Mouse (Mus musculus) heart, embryonic 14.5 days (tissue): ENCODE measurements around the gene C9. TPM values are rescaled to one million over a fixed set of nuclear protein-coding genes. Genes with fewer than 3 reads are reported as not detected.

ENCODE experiments used
- ATAC-seq: fragments of 200-750 bp; cut with Nextera tagmentation; 2 replicates; pipeline ENCODE4 v1.8.0; 2017; ENCODE audit warnings: low read depth, moderate TSS enrichment; ENCODE audit not compliant: insufficient number of reproducible peaks, insufficient read depth, low FRiP score
- H3K27ac ChIP-seq, 2 experiments: fragments of 200-500 bp in 1 of 2; fragments of 300-500 bp in 1 of 2; sonication (generic) in 1 of 2; replicated peaks in 1 of 2; 2 replicates each; pipeline ENCODE4 v1.5.1; 2012 to 2014; ENCODE audit warnings: low read depth in 2 of 2, low read length in 2 of 2, control low read depth in 1 of 2, mild to moderate bottlenecking in 1 of 2, mixed read lengths in 1 of 2; ENCODE audit not compliant: control insufficient read depth in 1 of 2, insufficient read depth in 1 of 2
- H3K27me3 ChIP-seq: fragments of 300-500 bp; sonication (generic); 2 replicates; pipeline ENCODE4 v1.6.1; 2014; ENCODE audit warnings: mild to moderate bottlenecking, low read length, control low read depth; ENCODE audit not compliant: control insufficient read depth, insufficient read depth
- H3K36me3 ChIP-seq: fragments of 300-500 bp; sonication (generic); 2 replicates; pipeline ENCODE4 v1.6.1; 2014; ENCODE audit warnings: mild to moderate bottlenecking, control low read depth, low read length, mixed read lengths; ENCODE audit not compliant: control insufficient read depth, insufficient read depth
- H3K4me1 ChIP-seq, 2 experiments: fragments of 200-500 bp in 1 of 2; fragments of 300-500 bp in 1 of 2; sonication (generic) in 1 of 2; 2 replicates each; pipeline ENCODE4 v1.6.1; 2012 to 2014; ENCODE audit warnings: low read length in 2 of 2, control low read depth in 1 of 2, mixed read lengths in 1 of 2; ENCODE audit not compliant: control insufficient read depth in 2 of 2, insufficient read depth in 2 of 2
- H3K4me2 ChIP-seq: fragments of 300-500 bp; sonication (generic); 2 replicates; pipeline ENCODE4 v1.6.1; 2014; ENCODE audit warnings: mild to moderate bottlenecking, low read length
- H3K4me3 ChIP-seq, 2 experiments: fragments of 200-500 bp in 1 of 2; fragments of 300-500 bp in 1 of 2; sonication (generic) in 1 of 2; 2 replicates each; pipeline ENCODE4 v1.5.1; 2012 to 2014; ENCODE audit warnings: low read length in 2 of 2, mild to moderate bottlenecking in 2 of 2, control low read depth in 1 of 2, low read depth in 1 of 2, moderate library complexity in 1 of 2; ENCODE audit not compliant: control insufficient read depth in 1 of 2, insufficient read depth in 1 of 2
- H3K9ac ChIP-seq: fragments of 300-500 bp; sonication (generic); 2 replicates; pipeline ENCODE4 v1.6.1; 2014; ENCODE audit warnings: mild to moderate bottlenecking, low read length
- H3K9me3 ChIP-seq: fragments of 300-500 bp; sonication (generic); 2 replicates; pipeline ENCODE4 v1.6.1; 2016; ENCODE audit warnings: low read length, control low read depth; ENCODE audit not compliant: control insufficient read depth
- WGBS: fragments of 180-500 bp; shearing (Covaris S2); extraction: QIAGEN DNeasy Blood & Tissue Kit; methylation state at CpG from one replicate; pipeline ENCODE4 v1.1.7; 2014; 5-methylcytosine and 5-hydroxymethylcytosine counted together
- polyA plus RNA-seq: library from polyadenylated mRNA; unstranded; fragments of >200 nt; fragmentation: Nextera tagmentation; extraction: Ambion mirVana; gene quantifications from 2 replicates; pipeline ENCODE4 v1.2.1, GENCODE M21; 2014

C9 gene
- polyA plus RNA-seq, 1 experiment from 2014 or later: not detected

DNA sequence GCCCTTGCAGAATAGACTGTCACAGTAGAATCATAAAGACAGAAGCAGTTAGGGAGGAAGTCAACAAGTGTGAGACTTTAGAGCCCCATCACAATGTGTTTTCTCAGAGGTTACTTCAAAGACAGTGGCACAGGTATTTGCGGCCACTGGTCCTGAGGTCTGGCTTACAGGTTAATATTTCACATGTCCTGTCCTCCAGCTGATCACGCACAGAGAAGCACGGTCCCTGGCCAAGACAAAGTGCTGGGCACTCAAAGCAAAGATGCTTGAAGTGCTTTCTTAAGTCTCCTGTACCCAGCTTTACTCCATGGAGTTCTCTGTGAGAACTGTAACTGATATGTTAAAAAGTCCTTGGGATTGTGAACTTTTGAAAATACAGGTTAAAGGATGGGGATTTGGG, 35.0 kb upstream of the C9 start:
- Histone ChIP-seq H3K36me3 (no peaks in the 10 kb centered on the region), H3K4me1 (peaks cover 2 to 10% of the 10 kb centered on the region in 2 experiments; a peak in 1 of 4 replicates), H3K4me2 (no peak overlapping the region), H3K9ac (no peak overlapping the region), H3K9me3 (no peaks in the 10 kb centered on the region), H3K4me3 (no peak overlapping the region), H3K27ac (no peak overlapping the region), H3K27me3 (no peaks in the 10 kb centered on the region)
- no peak for ATAC-seq
- WGBS: 82% methylated on average over 3 of the region's 3 CpGs

DNA sequence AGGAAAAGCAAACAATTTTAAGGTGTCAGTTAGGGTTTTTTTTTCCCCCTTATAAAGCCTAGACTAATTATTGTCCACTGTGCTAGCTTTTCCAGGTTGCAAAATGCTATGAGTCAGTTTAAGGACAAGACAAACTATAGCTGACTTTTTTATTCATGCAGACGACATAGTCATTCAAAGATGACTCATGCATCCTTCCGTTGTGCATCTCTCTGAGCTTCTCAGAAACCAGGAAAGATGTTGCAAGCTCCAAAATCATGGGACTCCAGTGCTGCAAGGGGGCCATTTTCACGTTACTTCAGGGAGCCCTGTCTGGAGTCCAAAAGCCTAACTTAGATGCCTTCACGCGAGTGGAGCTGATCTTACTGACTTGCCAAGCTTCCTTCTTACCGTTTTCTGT, 33.8 kb upstream of the C9 start:
- ATAC-seq: no peak
- H3K9me3 ChIP-seq: no peaks in the 10 kb centered on the region
- H3K27ac ChIP-seq: no peak overlapping the region
- H3K27me3 ChIP-seq: no peaks in the 10 kb centered on the region
- 0 out of 2 replicates have a peak, but pooled peaks cover under 1% of the 10 kb centered on the region for H3K36me3 ChIP-seq
- no peak overlapping the region for H3K4me3 ChIP-seq
- 71% methylated on average over 6 of the region's 6 CpGs for WGBS
- no peak overlapping the region for H3K9ac ChIP-seq
- peaks cover 2 to 10% of the 10 kb centered on the region in 2 experiments; a peak in 1 of 4 replicates for H3K4me1 ChIP-seq
- H3K4me2 ChIP-seq: no peak overlapping the region

DNA sequence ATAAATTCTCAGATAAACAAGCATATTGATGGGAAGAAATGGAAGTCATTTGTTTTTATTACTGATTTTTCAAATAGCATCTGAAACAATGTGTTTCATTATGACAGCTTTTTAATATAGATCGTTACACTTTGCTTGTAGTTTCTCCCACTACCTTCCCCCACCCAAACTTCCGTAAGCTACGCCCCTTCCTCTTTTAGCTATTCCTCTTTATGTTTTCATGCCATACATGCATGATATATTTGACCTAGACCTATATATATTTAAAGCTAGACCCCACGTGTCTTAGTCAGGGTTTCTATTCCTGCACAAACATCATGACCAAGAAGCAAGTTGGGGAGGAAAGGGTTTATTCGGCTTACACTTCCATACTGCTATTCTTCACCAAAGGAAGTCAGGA, 29.8 kb upstream of the C9 start:
- Histone ChIP-seq H3K4me3 (no peak overlapping the region), H3K9ac (no peak overlapping the region), H3K27me3 (no peaks in the 10 kb centered on the region), H3K4me1 (peaks cover 2 to 10% of the 10 kb centered on the region in 2 experiments; a peak in 1 of 4 replicates), H3K27ac (no peak overlapping the region), H3K4me2 (no peak overlapping the region), H3K36me3 (peaks cover 27% of the 10 kb centered on the region), H3K9me3 (no peaks in the 10 kb centered on the region)
- ATAC-seq: no peak
- 81% methylated on average over 5 of the region's 5 CpGs for WGBS

DNA sequence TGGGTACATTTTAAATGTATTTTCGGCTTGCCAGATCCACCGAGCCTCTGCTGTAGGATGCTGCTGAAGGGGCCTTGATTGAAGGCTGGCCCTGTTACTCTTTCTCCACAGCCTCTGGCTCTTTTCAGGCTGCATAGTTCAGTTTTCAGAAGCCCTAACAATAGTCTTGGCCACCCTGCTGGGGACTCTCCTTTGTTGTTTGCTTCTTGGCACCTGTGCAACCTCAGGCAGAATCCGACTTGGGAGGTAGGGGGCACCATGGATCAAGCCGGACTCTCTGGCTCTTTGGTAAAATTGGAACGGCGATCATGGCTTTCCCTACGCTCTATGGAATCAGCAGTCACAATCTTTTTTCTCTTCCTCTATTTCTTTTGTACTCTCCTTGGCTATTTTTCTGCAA, 13.3 kb upstream of the C9 start:
- H3K9ac ChIP-seq: no peak overlapping the region
- H3K36me3 ChIP-seq: peaks cover 52% of the 10 kb centered on the region
- H3K4me1 ChIP-seq: no peaks in the 10 kb centered on the region
- WGBS: 85% methylated on average over 7 of the region's 7 CpGs
- no peaks in the 10 kb centered on the region for H3K27me3 ChIP-seq
- no peak for ATAC-seq
- H3K4me2 ChIP-seq: no peak overlapping the region
- H3K27ac ChIP-seq: no peak overlapping the region
- no peaks in the 10 kb centered on the region for H3K9me3 ChIP-seq
- no peak overlapping the region for H3K4me3 ChIP-seq

DNA sequence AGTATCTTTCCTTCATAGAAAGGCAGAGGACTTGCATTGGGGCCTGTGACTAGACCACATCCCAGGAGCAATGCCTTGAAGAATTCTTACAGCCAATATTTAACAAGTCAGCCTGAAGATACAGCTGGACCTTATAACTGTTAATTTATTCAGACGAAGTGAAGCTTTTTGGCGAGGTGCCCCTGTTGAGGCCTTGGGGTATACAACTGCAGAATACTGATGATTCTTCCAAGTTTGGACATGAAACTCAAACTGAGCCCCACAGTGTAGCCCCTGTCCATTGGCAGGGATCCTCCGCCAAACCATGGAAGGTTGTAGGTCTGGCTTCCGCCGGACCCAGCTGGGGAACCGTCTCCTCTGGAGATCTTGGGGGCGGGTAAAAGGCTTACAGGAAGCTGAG, 12.7 kb upstream of the C9 start:
- Histone ChIP-seq H3K27ac (no peak overlapping the region), H3K27me3 (no peaks in the 10 kb centered on the region), H3K36me3 (peaks cover 49% of the 10 kb centered on the region), H3K9me3 (no peaks in the 10 kb centered on the region), H3K4me1 (no peaks in the 10 kb centered on the region), H3K9ac (no peak overlapping the region), H3K4me3 (no peak overlapping the region), H3K4me2 (no peak overlapping the region)
- ATAC-seq: no peak
- 89% methylated on average over 7 of the region's 7 CpGs for WGBS

DNA sequence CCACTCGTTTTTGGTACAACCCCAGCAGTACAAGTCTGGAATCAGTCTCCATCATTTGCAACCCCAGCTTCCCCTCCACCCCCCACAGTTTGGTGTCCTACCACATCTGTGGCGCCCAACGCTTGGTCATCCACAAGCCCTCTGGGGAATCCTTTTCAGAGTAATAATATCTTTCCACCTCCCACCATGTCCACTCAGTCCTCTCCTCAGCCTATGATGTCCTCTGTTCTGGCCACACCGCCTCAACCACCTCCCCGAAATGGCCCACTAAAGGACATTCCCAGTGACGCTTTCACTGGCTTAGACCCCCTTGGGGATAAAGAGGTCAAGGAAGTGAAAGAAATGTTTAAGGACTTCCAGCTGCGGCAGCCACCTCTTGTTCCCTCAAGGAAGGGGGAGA, 9.8 kb upstream of the C9 start:
- no peak for ATAC-seq
- no peak overlapping the region for H3K9ac ChIP-seq
- 87% methylated on average over 7 of the region's 7 CpGs for WGBS

DNA sequence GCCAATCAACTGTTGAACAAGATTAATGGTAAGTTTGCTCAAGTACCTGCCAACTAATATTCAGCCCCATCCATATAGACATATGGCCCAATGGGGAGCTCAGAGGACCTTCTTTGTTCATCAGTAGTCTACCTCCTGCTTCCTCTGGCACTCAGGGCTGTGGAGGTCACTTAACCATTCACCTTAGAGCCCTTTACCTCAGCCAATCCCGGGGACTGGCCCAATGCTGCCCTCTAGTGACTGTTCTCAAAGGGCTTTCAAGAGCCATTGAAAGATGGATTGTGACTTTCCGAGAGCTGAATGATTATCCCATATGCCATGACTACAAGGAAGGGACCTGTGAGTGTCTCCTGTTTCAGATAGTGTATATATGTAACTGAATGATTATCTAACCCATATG, 9.4 kb upstream of the C9 start:
- H3K9me3 ChIP-seq: no peaks in the 10 kb centered on the region
- H3K4me1 ChIP-seq: no peaks in the 10 kb centered on the region
- no peak overlapping the region for H3K4me3 ChIP-seq
- H3K27me3 ChIP-seq: no peaks in the 10 kb centered on the region
- H3K9ac ChIP-seq: no peak overlapping the region
- no peak overlapping the region for H3K27ac ChIP-seq
- peaks cover 42% of the 10 kb centered on the region for H3K36me3 ChIP-seq
- H3K4me2 ChIP-seq: no peak overlapping the region
- ATAC-seq: no peak
- 50% methylated on average over 2 of the region's 2 CpGs for WGBS

More for the DNA sequence above, 9.8 kb upstream of the C9 start:
- no peak overlapping the region for H3K4me3 ChIP-seq
- no peaks in the 10 kb centered on the region for H3K27me3 ChIP-seq
- H3K27ac ChIP-seq: no peak overlapping the region
- peaks cover 44% of the 10 kb centered on the region for H3K36me3 ChIP-seq
- H3K9me3 ChIP-seq: no peaks in the 10 kb centered on the region
- H3K4me1 ChIP-seq: no peaks in the 10 kb centered on the region
- no peak overlapping the region for H3K4me2 ChIP-seq

DNA sequence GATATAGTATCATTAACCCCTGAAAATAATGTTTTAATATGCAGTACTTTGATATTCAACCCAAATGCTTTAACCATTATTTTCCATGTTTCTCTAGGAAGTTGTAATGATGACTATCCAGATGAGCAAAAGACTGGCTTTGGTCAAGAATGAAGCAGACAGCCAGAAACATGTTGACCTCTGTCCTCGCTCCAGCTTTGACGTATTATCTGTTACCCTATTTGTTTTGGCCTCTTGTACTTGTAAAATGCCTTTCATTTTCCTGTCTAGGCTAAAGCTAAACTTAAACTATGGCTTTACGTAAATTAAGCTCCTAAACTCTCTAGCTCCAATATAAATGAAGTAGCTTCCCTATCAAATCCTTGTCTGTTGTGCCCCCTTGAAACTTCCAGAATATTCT, 6.4 kb upstream of the C9 start:
- Histone ChIP-seq H3K27me3 (no peaks in the 10 kb centered on the region), H3K27ac (no peak overlapping the region), H3K9me3 (no peaks in the 10 kb centered on the region), H3K4me2 (no peak overlapping the region), H3K4me1 (no peaks in the 10 kb centered on the region), H3K9ac (no peak overlapping the region), H3K4me3 (no peak overlapping the region), H3K36me3 (peaks cover 33% of the 10 kb centered on the region)
- WGBS: 67% methylated on average over 3 of the region's 3 CpGs
- ATAC-seq: no peak
